Mouse (Mus musculus): ENCODE measurements at regions not wholly inside any gene's neighbourhood (a gene's known extent, or its start where the extent isn't known, plus 50 kb on each side); places are given as distances from the start of the nearest gene placed in this dataset.

- intact Hi-C loops (cut with DNase I), result no loop called here
- no peak for DNase-seq (ENCODE audit: low spot score in 2 of 2)
Observed at GRCm38 (mm10) chr12:46138646-46139045, 680.1 kb downstream of the Nova1 start.

DNA sequence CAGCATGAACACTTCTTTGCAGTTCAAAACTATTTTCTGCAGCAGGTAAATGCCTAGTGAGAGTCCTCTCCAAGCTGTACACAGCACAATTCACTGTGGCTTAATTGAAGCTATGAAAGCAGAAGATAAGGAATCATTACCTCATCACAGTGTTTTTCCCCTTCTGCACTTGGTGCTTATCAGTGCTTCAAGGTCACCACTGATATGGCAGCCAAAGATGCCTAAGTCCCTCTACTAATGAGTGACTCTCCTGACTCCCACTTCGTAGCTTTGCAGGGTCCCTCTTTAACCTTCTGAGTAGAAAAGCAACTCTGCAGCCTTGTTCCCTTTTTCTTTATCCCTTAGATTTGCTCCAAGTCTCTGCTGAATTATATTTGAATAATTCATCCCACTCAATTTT is 692.9 kb downstream of the Nova1 start:
- intact Hi-C loops (cut with DNase I), result no loop called here
- no peak for DNase-seq (ENCODE audit: low spot score in 2 of 2)

- peak in 1 of 2 experiments; percentile 43 for DNase-seq (ENCODE audit: low spot score in 2 of 2)
- intact Hi-C loops (cut with DNase I), result no loop called here
Observed at GRCm38 (mm10) chr12:46111352-46111751, 707.4 kb downstream of the Nova1 start.

- peak in 1 of 2 experiments; percentile 57 for DNase-seq (ENCODE audit: low spot score in 2 of 2)
- intact Hi-C loops (cut with DNase I), result loop anchor here (1.0 to 5.0 kb wide), 3 partner anchors 43 to 244 kb away; no protein-coding TSS in a partner anchor
Observed at GRCm38 (mm10) chr12:46083356-46083755, 735.4 kb downstream of the Nova1 start.

- DNase-seq (ENCODE audit: low spot score in 2 of 2), result no peak
- intact Hi-C loops (cut with DNase I), result no loop called here
Observed at GRCm38 (mm10) chr12:46075789-46076217, 742.9 kb downstream of the Nova1 start.

DNA sequence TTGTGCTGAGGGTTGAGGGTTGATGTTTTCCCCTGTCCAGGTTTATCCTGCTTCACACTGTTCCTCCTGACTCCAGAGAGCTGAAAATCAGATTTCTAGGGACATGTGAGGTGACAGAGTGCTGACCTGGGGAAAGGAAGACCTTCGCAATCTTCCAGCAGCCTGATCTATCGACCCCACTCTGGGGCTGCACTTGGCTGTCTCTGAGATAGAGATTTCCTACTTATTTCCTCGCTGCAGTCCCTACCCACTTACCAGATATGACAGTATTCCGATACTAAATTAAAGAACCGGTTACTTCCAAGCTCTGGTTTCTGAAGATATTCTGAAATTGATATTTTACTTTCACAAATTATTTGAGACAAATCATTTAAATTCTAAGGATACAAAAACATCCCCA is 743.4 kb downstream of the Nova1 start:
- DNase-seq (ENCODE audit: low spot score in 2 of 2), result no peak
- intact Hi-C loops (cut with DNase I), result no loop called here

DNA sequence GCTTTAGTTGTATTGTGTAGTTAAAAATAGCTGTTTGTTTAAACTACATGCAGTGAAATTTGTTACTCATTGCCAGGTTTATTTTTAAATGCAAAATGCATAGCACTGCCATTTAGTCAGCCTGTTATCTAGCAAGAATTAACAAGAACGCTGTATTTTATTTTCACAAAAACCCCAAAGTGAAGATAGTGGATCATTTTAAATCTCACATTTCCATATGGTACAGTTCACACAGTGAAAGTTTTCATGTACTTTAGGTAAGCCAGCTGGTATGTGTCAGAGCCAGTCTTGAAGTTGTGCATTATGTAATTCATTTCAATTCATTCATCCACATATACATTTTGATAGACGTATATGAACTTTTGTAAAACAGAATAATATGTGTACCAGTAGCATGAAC is 751.8 kb downstream of the Nova1 start:
- intact Hi-C loops (cut with DNase I), result loop anchor here (5.0 kb wide), 1 partner anchor 600 kb away; no protein-coding TSS in a partner anchor

GRCm38 (mm10) chr12:46040626-46041025 is 778.1 kb downstream of the Nova1 start:
- intact Hi-C loops (cut with DNase I), result loop anchor here (1.0 to 5.0 kb wide), 4 partner anchors 43 to 1122 kb away; no protein-coding TSS in a partner anchor

More for the DNA sequence above, 751.8 kb downstream of the Nova1 start:
- peak in 1 of 2 experiments; percentile 74 for DNase-seq (ENCODE audit: low spot score in 2 of 2)

DNA sequence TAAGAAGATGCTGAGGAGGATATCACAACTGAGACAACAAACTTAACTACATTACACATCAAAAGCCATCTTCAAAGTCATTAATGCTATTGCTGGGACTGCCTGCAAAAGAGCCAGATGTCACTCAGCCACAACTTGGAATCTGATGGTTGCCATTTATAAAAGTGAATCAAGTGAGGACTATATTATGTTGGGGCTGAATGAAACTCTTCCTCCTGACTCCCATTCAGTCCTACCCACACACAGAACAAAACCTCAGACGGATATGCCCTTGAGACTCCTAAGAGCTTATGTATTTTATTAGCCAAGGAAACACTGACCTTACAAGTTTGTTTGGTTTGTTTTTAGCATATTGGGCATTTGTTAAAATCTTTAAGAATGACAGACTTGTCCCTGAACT is 778.5 kb downstream of the Nova1 start:
- intact Hi-C loops (cut with DNase I), result loop anchor here (1.0 to 5.0 kb wide), 4 partner anchors 43 to 1122 kb away; no protein-coding TSS in a partner anchor
- DNase-seq (ENCODE audit: low spot score in 2 of 2), result peak in 1 of 2 experiments; percentile 58

More at GRCm38 (mm10) chr12:46040626-46041025, 778.1 kb downstream of the Nova1 start:
- peak; percentile 42 to 94 for DNase-seq (ENCODE audit: low spot score in 2 of 2)

GRCm38 (mm10) chr12:46036540-46037094 is 782.1 kb downstream of the Nova1 start:
- DNase-seq (ENCODE audit: low spot score in 2 of 2), result no peak
- intact Hi-C loops (cut with DNase I), result no loop called here

DNA sequence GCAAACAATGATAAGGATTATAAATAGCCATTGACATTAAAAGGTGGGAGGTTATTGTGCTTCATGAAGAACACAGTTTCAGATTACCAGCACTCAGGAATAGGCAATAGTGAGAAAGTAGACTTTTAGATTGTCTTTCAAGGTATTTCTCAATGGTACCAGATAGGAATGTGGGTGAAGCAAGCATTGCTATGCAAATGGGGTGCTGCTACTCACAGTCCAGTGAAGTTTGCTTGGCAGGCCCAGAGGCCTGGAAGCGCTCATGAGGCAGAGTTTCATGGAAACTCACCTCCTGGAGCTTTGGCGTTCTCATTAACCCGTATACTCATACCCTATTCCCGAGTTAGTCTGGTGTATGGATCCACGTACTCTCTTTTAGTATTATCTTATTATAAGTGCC is 793.5 kb downstream of the Nova1 start:
- DNase-seq (ENCODE audit: low spot score in 2 of 2), result no peak
- intact Hi-C loops (cut with DNase I), result no loop called here

GRCm38 (mm10) chr12:46021546-46021910 is 797.2 kb downstream of the Nova1 start:
- intact Hi-C loops (cut with DNase I), result no loop called here
- no peak for DNase-seq (ENCODE audit: low spot score in 2 of 2)

DNA sequence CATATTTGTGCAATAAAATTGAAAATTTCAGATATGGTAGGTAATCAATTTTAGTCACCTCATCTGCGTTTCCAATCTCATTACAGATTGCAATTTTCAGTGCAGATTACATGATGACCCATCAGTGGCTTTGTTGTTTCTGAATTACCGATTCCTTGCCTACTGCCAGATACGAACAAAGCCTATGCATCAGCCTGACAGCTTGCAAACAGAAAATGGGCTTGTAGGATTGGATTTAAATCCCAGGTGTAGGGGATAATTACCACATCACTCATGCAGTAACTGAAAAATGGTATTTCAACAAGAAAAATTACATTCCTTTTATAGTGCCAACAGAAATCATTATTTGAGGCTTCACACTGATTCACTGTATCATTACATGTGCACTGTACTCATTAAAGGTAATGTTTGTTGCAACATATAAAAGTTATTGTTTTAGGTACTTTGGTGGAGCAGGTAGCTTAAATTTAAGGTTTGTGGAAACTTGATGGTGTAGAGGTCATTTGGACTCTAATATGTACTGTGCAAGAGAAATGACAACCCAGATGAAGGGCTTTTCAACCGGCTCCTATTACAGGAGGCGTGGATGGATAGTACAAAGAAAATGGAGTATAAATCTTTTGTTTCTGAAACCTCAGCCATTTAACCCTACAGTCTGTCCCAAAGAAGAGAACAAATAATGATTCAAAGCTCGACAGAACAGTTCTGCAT is 797.7 kb downstream of the Nova1 start:
- no peak for DNase-seq (ENCODE audit: low spot score in 2 of 2)
- intact Hi-C loops (cut with DNase I), result no loop called here

DNA sequence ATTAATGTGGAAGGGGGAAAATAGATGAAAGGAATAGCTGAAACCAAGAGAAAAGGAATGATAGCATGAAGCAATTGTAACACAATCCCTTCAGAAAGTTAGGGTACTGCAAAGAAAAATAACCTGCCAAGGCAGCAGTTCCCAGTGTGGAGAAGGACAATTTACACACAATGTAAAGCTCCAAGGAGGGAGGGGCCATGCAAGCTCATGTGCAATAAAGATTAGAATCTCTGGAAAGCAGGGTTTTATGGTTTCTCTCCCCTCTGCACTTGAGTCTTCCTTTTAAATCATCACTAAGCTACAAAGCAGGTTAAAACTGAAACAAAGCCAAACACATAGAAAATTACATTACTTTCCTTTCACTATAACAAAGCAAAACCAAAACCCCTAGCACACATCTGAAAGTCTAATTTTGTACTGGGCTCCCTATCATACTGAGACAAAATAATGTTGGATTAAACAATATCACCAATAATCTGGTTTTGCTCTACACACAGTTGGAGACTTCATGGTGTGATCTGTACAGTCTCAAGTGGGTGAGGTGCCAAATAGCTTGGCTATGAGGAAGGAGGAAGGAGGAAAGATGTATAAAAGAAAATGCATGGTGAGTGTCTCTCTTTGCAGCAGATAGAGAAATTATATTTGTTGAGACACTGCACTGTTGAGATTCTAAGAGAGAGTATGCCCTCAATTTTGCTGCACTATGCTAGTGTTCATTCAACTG is 840.9 kb downstream of the Nova1 start:
- intact Hi-C loops (cut with DNase I), result no loop called here
- DNase-seq (ENCODE audit: low spot score in 2 of 2), result no peak

DNA sequence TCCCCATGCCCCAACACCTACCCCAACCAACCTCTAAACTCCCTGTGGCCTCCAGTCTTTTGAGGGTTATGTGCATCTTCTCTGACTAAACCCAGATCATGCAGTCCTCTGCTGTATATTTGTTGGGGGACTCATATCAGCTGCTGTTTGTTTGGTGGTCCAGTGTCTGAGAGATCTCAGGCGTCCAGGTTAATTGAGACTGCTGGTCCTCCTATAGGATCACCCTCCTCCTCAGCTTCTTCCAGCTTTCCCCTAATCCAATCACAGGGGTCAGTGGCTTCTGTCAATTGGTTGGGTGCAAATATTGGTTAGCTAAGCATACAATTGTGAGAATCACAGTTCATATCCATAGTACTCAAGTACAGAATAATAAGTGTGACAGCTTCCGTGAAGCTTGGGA is 842.9 kb downstream of the Nova1 start:
- DNase-seq (ENCODE audit: low spot score in 2 of 2), result no peak
- intact Hi-C loops (cut with DNase I), result no loop called here

GRCm38 (mm10) chr12:45970472-45970871 is 848.3 kb downstream of the Nova1 start:
- intact Hi-C loops (cut with DNase I), result no loop called here
- no peak for DNase-seq (ENCODE audit: low spot score in 2 of 2)

DNA sequence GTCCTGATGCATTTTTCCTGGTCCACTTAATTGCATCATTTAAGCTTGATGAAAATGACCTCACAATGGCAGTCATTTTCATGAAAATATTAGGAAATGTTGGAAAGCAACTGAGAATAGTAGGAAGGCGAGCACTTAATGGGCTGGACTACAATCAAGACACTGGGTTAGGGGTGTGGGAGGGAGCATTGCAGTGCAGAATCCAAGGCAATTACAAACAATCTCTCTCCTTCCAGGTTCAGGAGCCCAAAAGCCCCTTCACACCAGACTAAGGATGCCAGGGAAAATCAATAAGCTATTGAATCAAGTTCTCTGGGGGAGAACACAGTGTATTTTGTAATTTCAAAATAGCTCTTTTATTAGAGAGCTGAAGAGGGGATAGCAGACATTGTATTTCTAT is 848.8 kb downstream of the Nova1 start:
- intact Hi-C loops (cut with DNase I), result no loop called here
- no peak for DNase-seq (ENCODE audit: low spot score in 2 of 2)

DNA sequence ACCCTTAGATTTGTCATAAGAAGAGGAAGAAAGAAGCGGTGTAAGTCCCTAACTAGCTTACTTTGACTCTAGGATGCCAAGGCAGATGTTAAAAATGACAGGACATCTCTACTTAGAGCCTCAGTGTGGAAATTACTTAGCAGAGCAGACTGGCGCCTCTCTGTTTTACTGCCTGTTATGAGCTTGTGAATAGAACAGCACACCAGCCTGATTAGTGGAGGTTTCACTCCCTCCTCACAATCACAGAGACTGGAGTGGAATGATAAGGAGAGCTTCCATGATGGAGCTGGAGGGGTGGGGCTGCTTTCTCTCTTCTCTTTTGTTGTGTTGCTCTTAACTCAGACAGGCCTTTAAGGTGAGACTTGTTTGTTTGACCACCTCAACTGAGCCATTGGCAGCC is 871.8 kb downstream of the Nova1 start:
- no peak for DNase-seq (ENCODE audit: low spot score in 2 of 2)
- intact Hi-C loops (cut with DNase I), result no loop called here

GRCm38 (mm10) chr12:45944464-45944863 is 870.0 kb upstream of the Stxbp6 start:
- DNase-seq (ENCODE audit: low spot score in 2 of 2), result peak in 1 of 2 experiments; percentile 48
- intact Hi-C loops (cut with DNase I), result no loop called here

- peak in 1 of 2 experiments; percentile 70 for DNase-seq (ENCODE audit: low spot score in 2 of 2)
- intact Hi-C loops (cut with DNase I), result no loop called here
Observed at GRCm38 (mm10) chr12:45942402-45942801, 867.9 kb upstream of the Stxbp6 start.

All from left cerebral cortex, postnatal 25 days (tissue).